Mouse (Mus musculus) adrenal gland, adult 10 weeks (tissue): ENCODE data around the gene Cypt12. TPM values are rescaled to one million over a fixed set of nuclear protein-coding genes. Genes with fewer than 3 reads are reported as not detected.

ENCODE experiments used
- polyA plus RNA-seq: library from polyadenylated mRNA; stranded (reverse); fragments of 350-450 nt; fragmentation: Illumina TruSeq; extraction: RNeasy Lipid Tissue Mini Kit (QIAGEN cat#74804); gene quantifications from one replicate; pipeline ENCODE4 v1.2.3, GENCODE M21; 2014; ENCODE audit warnings: low read depth, low replicate concordance

The Cypt12 gene
- polyA plus RNA-seq, result not detected

DNA sequence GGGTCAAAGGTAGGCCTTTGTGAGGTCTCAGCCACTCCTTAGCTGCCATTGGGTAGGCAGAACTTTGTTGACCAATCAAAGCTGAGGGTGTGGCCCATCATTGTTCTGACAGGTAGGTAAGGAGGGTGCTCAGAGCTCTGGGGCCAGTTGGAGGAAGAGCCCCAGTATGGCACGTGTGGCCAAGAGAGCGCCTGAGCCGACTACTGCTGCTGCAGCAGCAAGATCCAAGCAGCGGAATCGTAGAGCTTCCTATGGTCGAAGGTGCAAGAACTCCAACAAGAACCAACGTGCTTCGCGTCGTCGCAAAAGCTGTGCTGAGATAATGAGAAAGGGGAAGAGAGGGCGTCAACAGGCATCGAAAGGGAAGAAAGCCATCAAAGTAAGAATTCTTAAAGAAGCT, at the start of gene Cypt12:
Gene Cypt12 (plus strand): TSS at position 112 of the 400 bp plus-strand sequence.

